Mouse (Mus musculus) layer of hippocampus, postnatal 36 days (tissue): Measurements from ENCODE around the gene Serpina1e. TPM values are rescaled to one million over a fixed set of nuclear protein-coding genes. Genes with fewer than 3 reads are reported as not detected.
"Not testable (repeated sequence)": the region's sequence is repeated elsewhere in the genome, so short reads cannot be mapped to it uniquely, and the experiment has no call there.

ENCODE experiments used
- DNase-seq, 2 experiments: peaks; one replicate each; pipeline ENCODE4 v3.0.0; 2022
- total RNA-seq, 2 experiments: library from RNA; stranded (reverse); gene quantifications; 2 replicates each; pipeline ENCODE4 v1.2.3; 2021

Serpina1e gene
- total RNA-seq, 2 experiments from 2014 or later, result not detected

DNA sequence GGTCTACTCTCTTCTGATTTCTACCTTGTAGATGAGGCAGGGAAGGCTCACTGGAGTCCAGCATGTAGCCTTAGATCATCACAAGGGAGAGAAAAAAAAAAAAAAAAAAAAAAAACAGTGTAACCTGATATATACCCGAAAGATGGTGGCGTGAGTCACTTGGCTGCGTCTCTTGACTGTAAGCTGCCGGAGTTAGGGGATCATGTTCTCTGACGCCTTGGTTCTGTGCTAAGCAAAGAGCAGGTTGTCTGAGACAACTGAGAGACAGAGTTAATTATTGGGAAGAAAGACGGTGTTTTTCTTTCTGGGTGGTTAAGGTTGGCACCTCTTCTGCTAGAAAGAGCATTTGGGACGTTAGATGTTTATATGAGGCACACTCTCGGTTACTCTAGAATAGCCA, 4.1 kb upstream of the Serpina1e start:
- no peak for DNase-seq

DNA sequence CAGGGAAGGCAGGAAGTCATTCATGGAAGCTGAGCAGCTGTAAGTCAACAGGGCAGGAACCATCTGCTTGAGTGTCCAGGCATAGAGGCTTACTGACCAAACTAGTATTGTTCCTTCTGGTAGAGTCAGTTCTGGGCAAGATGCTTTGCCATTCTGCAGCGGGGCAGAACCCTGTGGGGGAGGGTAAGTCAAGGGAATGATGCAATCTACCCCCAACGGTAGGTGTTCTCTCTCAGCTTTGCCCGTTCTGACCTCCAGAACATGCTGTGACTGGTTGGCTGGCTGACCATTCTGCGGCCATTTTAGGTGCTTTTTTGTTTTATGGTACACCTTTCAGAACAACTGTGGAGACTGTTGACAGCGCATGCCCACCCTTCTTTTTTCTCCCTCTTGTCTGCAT, 3.6 kb upstream of the Serpina1e start:
- no peak for DNase-seq

DNA sequence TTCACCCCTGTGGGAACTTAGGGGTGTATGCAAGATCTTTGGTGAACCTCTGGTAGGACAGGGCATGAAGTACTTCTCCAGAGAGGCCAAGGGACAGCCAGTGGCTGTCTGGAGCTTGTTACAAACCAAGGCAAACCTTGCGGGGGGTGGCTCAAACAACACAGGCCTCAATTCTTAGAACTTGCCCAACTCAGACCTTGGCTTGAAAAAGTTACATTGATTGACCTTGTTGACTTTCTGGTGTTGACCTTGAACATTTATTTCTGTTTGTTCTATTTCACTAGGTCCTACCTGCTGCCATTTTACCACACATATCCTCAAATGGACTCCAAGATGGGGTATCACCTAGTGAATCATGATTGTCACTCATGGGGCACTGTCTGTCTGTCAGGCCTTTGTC, 2.9 kb upstream of the Serpina1e start:
- DNase-seq, result no peak

DNA sequence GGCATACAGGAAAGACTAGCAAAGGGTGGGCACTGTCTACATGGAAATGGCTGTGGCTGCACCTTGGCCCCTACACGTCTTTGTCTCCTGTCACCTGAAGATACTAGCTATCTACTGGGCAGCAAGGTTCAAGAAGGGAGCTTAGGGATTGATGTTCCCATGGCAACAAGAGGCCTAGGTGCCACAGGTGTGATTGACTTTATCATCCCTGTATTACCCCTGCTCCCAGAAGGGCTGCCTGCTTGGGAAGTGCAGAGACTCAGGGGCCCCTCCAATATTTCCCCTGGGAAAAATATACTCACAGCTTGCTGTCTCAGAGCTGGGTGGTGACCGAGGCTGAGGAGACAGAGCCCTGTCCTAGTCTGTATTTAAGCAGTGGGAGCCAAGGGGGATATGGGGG, 2.2 kb downstream of the Serpina1e start:
- not testable (repeated sequence) for DNase-seq

DNA sequence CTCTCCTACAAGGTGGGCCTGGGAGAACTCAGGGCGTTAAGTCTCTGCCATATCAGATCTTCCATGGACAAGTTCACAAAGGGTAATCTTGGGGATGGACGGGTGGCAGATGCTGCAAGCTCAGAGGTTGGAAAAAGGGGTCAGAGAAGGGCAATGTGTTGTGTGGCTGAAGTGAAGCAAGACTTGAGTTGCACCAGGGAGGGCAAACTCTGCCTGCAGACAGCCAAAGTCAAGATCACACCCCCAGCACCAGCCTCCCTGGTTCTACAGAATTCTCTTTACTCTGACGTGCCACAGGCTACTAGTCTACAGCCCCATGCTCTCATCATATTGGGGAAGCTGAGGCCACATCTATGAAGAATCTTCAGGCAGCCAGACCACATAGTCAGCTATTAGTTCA, 5.8 kb downstream of the Serpina1e start:
- not testable (repeated sequence) for DNase-seq

DNA sequence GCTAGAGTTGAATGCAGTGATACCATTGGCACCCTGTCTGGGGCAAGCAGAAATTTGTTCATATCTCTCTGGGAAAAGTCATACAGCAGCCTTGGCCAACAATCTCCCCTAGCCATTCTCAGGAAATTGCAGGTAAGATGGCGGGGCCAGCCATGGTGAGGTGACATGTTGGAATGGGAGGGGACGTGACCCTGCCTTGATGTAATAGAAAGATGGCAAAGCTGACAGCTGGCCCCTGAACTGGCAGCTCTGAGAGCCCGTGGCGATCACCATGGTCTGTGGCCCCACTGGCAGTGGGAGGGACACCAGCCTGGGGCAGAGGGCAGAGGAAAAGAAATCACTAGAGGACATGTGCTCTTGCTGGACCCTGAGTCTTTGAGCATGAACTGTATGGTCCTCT, 12.5 kb downstream of the Serpina1e start:
- no peak for DNase-seq

GRCm38 (mm10) chr12:103909181-103909580, 49.6 kb downstream of the Serpina1e start:
- DNase-seq, result not testable (repeated sequence)

- not testable (repeated sequence) for DNase-seq
Observed at GRCm38 (mm10) chr12:103907746-103908145, 51.0 kb downstream of the Serpina1e start.

GRCm38 (mm10) chr12:103904837-103905340, 53.9 kb downstream of the Serpina1e start, which contains the start of gene Serpina1c:
TSS of gene Serpina1c (minus strand) at chr12:103904887.
- not testable (repeated sequence) for DNase-seq

GRCm38 (mm10) chr12:103901929-103902328, 56.8 kb downstream of the Serpina1e start:
- DNase-seq, result not testable (repeated sequence)

Other genes starting within 250 kb of the Serpina1e start
- not detected for gene Serpina1d, start 185.4 kb downstream of the Serpina1e start, total RNA-seq
- gene Serpina1b, start 128.6 kb downstream of the Serpina1e start, total RNA-seq, result not detected
- gene Serpina1a, start 95.4 kb downstream of the Serpina1e start, total RNA-seq, result not detected
- not detected for gene Serpina1c, start 54.1 kb downstream of the Serpina1e start, total RNA-seq
- gene Serpina11, start 31.0 kb upstream of the Serpina1e start, total RNA-seq, result not detected
- under 1 TPM in 1 of 2 experiments, not detected in 1; 0.37 TPM for gene Serpina9, start 54.8 kb upstream of the Serpina1e start, total RNA-seq
- under 1 TPM in 1 of 2 experiments, not detected in 1; 0.12 TPM for gene Serpina12, start 85.5 kb upstream of the Serpina1e start, total RNA-seq
- not detected for gene Serpina5, start 142.1 kb upstream of the Serpina1e start, total RNA-seq
- not detected for gene Serpina3a, start 153.7 kb upstream of the Serpina1e start, total RNA-seq
- gene Serpina3b, start 169.0 kb upstream of the Serpina1e start, total RNA-seq, result not detected
- under 1 TPM; 0.23 to 0.45 TPM for gene Serpina3c, start 194.9 kb upstream of the Serpina1e start, total RNA-seq